Mouse (Mus musculus) forebrain, postnatal 0 days (tissue): ENCODE measurements around the gene 4931422A03Rik. TPM values are rescaled to one million over a fixed set of nuclear protein-coding genes. Genes with fewer than 3 reads are reported as not detected.

Experiments used
- ATAC-seq: fragments of 200-750 bp; cut with Nextera tagmentation; 2 replicates; pipeline ENCODE4 v1.8.0; 2017; ENCODE audit warnings: mild to moderate bottlenecking, moderate library complexity
- DNase-seq: peaks from one replicate; pipeline ENCODE4 v3.0.0-alpha.2; 2015
- H3K27ac ChIP-seq: fragments of 300-500 bp; sonication (generic); 2 replicates; pipeline ENCODE4 v1.5.1; 2014; ENCODE audit warnings: low read depth, mild to moderate bottlenecking, antibody characterized with exemption, low read length, moderate library complexity, mixed read lengths
- H3K27me3 ChIP-seq: fragments of 300-500 bp; sonication (generic); 2 replicates; pipeline ENCODE4 v1.6.1; 2014; ENCODE audit warnings: mild to moderate bottlenecking, low read length, mixed read lengths; ENCODE audit not compliant: insufficient read depth
- H3K36me3 ChIP-seq: fragments of 300-500 bp; sonication (generic); 2 replicates; pipeline ENCODE4 v1.6.1; 2014; ENCODE audit warnings: mild to moderate bottlenecking, moderate library complexity; ENCODE audit not compliant: insufficient read depth
- H3K4me1 ChIP-seq: fragments of 300-500 bp; sonication (generic); 2 replicates; pipeline ENCODE4 v1.6.1; 2014; ENCODE audit warnings: antibody characterized with exemption; ENCODE audit not compliant: insufficient read depth
- H3K4me2 ChIP-seq: fragments of 300-500 bp; sonication (generic); 2 replicates; pipeline ENCODE4 v1.6.1; 2014; ENCODE audit warnings: low read depth, mild to moderate bottlenecking, moderate library complexity
- H3K4me3 ChIP-seq: fragments of 300-500 bp; sonication (generic); 2 replicates; pipeline ENCODE4 v1.5.1; 2014; ENCODE audit warnings: low read depth, low read length, mixed read lengths
- H3K9ac ChIP-seq: fragments of 300-500 bp; sonication (generic); 2 replicates; pipeline ENCODE4 v1.6.1; 2014; ENCODE audit warnings: mild to moderate bottlenecking
- H3K9me3 ChIP-seq: fragments of 300-500 bp; sonication (generic); 2 replicates; pipeline ENCODE4 v1.6.1; 2016; ENCODE audit warnings: low read length
- CTCF ChIP-seq: sonication (generic); IDR thresholded peaks from 2 replicates; pipeline ENCODE4 v1.5.1; 2016; ENCODE audit warnings: antibody characterized with exemption, control low read depth, low read depth
- WGBS: fragments of 180-500 bp; shearing (Covaris S2); extraction: QIAGEN DNeasy Blood & Tissue Kit; methylation state at CpG from one replicate; pipeline ENCODE4 v1.1.7; 2014; 5-methylcytosine and 5-hydroxymethylcytosine counted together
- polyA plus RNA-seq: library from polyadenylated mRNA; unstranded; fragments of >200 nt; fragmentation: Nextera tagmentation; extraction: Ambion mirVana; gene quantifications from 2 replicates; pipeline ENCODE4 v1.2.1, GENCODE M21; 2015
- total RNA-seq: library from RNA; depleted of rRNA; stranded (reverse); fragments of >200 nt; gene quantifications from 2 replicates; pipeline ENCODE4 v1.2.3, GENCODE M21; 2014

Gene 4931422A03Rik
- total and polyA plus RNA-seq, 2 experiments from 2014 or later, result 0.94 TPM; not detected in 1

- DNase-seq (peak; percentile 53), ATAC-seq (peak; percentile 56)
- H3K9me3 ChIP-seq, result no peaks in the 10 kb centered on the region
- 2% methylated on average over 71 of the region's 79 CpGs for WGBS
- peaks cover 5% of the 10 kb centered on the region for H3K27me3 ChIP-seq
- peak overlapping the region; percentile 70 for H3K9ac ChIP-seq
- 0 out of 2 replicates have a peak, but pooled peaks cover 6% of the 10 kb centered on the region for H3K4me1 ChIP-seq
- peak overlapping the region; percentile 94 for H3K4me2 ChIP-seq
- no peak for TF ChIP-seq CTCF
- peak overlapping the region; percentile 80 for H3K4me3 ChIP-seq
- H3K27ac ChIP-seq, result peak overlapping the region; percentile 72
- no peaks in the 10 kb centered on the region for H3K36me3 ChIP-seq
Observed at GRCm38 (mm10) chr2:103970041-103970790, 57.9 kb downstream of the 4931422A03Rik start.

- Histone ChIP-seq H3K27me3 (peaks cover 5% of the 10 kb centered on the region), H3K27ac (peak overlapping the region; percentile 72; the same call in 1 of the 2 replicates), H3K4me1 (0 out of 2 replicates have a peak, but pooled peaks cover 6% of the 10 kb centered on the region), H3K4me2 (peak overlapping the region; percentile 94), H3K9me3 (no peaks in the 10 kb centered on the region), H3K4me3 (peak overlapping the region; percentile 80), H3K36me3 (no peaks in the 10 kb centered on the region), H3K9ac (peak overlapping the region; percentile 70)
- WGBS, result 2% methylated on average over 40 of the region's 40 CpGs
- peak; percentile 87 for ATAC-seq
- peak; percentile 67 for TF ChIP-seq CTCF
- peak; percentile 76 for DNase-seq
Observed at GRCm38 (mm10) chr2:103969437-103970040, 58.6 kb downstream of the 4931422A03Rik start.

- H3K36me3 ChIP-seq, result no peaks in the 10 kb centered on the region
- DNase-seq (no peak), ATAC-seq (no peak)
- WGBS, result 17% methylated on average over 10 of the region's 10 CpGs
- H3K4me1 ChIP-seq, result 0 out of 2 replicates have a peak, but pooled peaks cover 6% of the 10 kb centered on the region
- H3K27me3 ChIP-seq, result peaks cover 5% of the 10 kb centered on the region
- no peaks in the 10 kb centered on the region for H3K9me3 ChIP-seq
- H3K4me2 ChIP-seq, result peak overlapping the region; percentile 94
- TF ChIP-seq CTCF, result no peak
- H3K4me3 ChIP-seq, result peak overlapping the region; percentile 80
- H3K9ac ChIP-seq, result peak overlapping the region; percentile 70
- 0 out of 2 replicates have a peak overlapping the region, but pooled peaks have one; percentile 72 for H3K27ac ChIP-seq
Observed at GRCm38 (mm10) chr2:103968919-103969436, 59.2 kb downstream of the 4931422A03Rik start.

- no peak overlapping the region for H3K4me2 ChIP-seq
- H3K27ac ChIP-seq, result no peak overlapping the region
- 0 out of 2 replicates have a peak, but pooled peaks cover 6% of the 10 kb centered on the region for H3K4me1 ChIP-seq
- no peak for TF ChIP-seq CTCF
- WGBS, result 75% methylated on average over 4 of the region's 4 CpGs
- H3K9ac ChIP-seq, result no peak overlapping the region
- peaks cover 5% of the 10 kb centered on the region for H3K27me3 ChIP-seq
- no peak for DNase-seq
- no peak for ATAC-seq
- H3K9me3 ChIP-seq, result no peaks in the 10 kb centered on the region
- H3K36me3 ChIP-seq, result no peaks in the 10 kb centered on the region
- H3K4me3 ChIP-seq, result no peak overlapping the region
Observed at GRCm38 (mm10) chr2:103968186-103968585, 60.0 kb downstream of the 4931422A03Rik start.

- TF ChIP-seq CTCF, result no peak
- 83% methylated on average over 3 of the region's 3 CpGs for WGBS
- H3K9ac ChIP-seq, result no peak overlapping the region
- ATAC-seq, result no peak
- H3K9me3 ChIP-seq, result no peaks in the 10 kb centered on the region
- no peak for DNase-seq
- no peaks in the 10 kb centered on the region; the same call in 1 of the 2 replicates for H3K27me3 ChIP-seq
- no peak overlapping the region for H3K27ac ChIP-seq
- 0 out of 2 replicates have a peak, but pooled peaks cover 6% of the 10 kb centered on the region for H3K4me1 ChIP-seq
- H3K36me3 ChIP-seq, result no peaks in the 10 kb centered on the region
- H3K4me2 ChIP-seq, result no peak overlapping the region
- H3K4me3 ChIP-seq, result no peak overlapping the region
Observed at GRCm38 (mm10) chr2:103965391-103965790, 62.8 kb downstream of the 4931422A03Rik start.

- no peaks in the 10 kb centered on the region; the same call in 1 of the 2 replicates for H3K27me3 ChIP-seq
Observed at GRCm38 (mm10) chr2:103962349-103962748, 65.8 kb downstream of the 4931422A03Rik start.

GRCm38 (mm10) chr2:103959574-103959973 lies 68.6 kb downstream of the 4931422A03Rik start:
- no peak for TF ChIP-seq CTCF
- H3K4me3 ChIP-seq, result no peak overlapping the region
- DNase-seq (no peak), ATAC-seq (no peak)
- no peaks in the 10 kb centered on the region for H3K36me3 ChIP-seq
- no peaks in the 10 kb centered on the region for H3K9me3 ChIP-seq
- H3K4me1 ChIP-seq, result no peaks in the 10 kb centered on the region
- H3K27ac ChIP-seq, result no peak overlapping the region
- H3K4me2 ChIP-seq, result no peak overlapping the region
- H3K9ac ChIP-seq, result no peak overlapping the region
- WGBS, result 90% methylated on average over 6 of the region's 6 CpGs
- no peaks in the 10 kb centered on the region for H3K27me3 ChIP-seq

More at GRCm38 (mm10) chr2:103962349-103962748, 65.8 kb downstream of the 4931422A03Rik start:
- Histone ChIP-seq H3K36me3 (no peaks in the 10 kb centered on the region), H3K9ac (no peak overlapping the region), H3K4me2 (no peak overlapping the region), H3K4me1 (no peaks in the 10 kb centered on the region), H3K9me3 (no peaks in the 10 kb centered on the region), H3K4me3 (no peak overlapping the region), H3K27ac (no peak overlapping the region)
- no peak for DNase-seq
- TF ChIP-seq CTCF, result no peak
- no peak; the same call in 1 of the 2 replicates for ATAC-seq
- 32% methylated on average over 4 of the region's 4 CpGs for WGBS
